Mouse (Mus musculus): ENCODE data around the gene Dlgap1.

DNA sequence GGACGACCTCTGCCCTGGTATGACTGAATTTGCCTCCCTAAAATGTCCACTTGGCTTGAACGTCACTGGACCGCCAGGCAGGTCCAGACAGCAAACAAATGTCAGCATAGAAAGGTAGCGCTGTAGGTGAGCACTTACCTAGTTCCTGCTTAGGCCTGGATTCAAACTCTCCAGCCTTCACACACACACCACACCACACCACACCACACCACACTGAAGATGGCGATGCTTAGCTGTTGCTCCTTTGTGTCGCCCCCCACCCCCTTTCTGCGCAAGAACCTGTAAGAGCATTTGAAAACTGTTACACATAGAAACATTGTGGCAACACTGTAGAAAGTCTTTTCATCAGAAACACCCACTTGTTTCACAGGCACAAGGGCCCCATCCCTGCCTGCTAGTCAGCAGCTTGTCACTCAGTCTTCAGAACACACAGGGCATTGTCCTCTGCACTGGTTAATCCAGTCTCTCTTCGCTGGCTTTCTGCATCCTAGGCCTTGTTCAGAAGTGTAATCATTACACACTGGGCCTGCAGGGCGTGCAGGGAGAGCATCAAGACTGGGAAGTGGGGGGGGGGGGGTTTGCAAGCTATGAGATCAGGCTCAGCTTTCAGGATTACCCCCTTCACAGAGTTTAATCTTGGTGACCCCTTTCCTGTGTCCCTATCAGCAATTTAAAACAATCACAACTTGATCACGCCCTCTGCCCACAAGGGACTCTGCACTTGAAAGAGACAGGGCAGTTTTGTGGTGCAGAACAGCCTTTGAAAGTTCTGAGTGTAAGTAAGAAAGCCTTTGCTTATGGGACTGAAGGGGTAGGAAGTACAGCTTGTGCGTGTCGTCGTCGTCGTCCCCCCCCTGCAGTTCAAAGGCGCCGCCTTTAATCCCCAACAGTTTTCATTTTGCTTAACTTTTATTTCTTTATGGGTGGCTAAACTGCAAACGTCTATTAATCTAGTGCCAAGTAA is 812.1 kb downstream of the Dlgap1 start:
- TF ChIP-seq CTCF (conservative IDR thresholded peaks at IDR 0.05; ENCODE audit: low read length) (no peak), NANOG (IDR thresholded peaks at IDR 0.05; ENCODE audit: borderline replicate concordance, low read length) (no peak)
